Mouse (Mus musculus) kidney, embryonic 16.5 days (tissue): Measurements from ENCODE around the gene Gm20441. TPM values are rescaled to one million over a fixed set of nuclear protein-coding genes. Genes with fewer than 3 reads are reported as not detected.
A peak's percentile ranks its signal among the peaks of the same experiment; 100 is the strongest.

Source experiments
- ATAC-seq: fragments of 200-750 bp; cut with Nextera tagmentation; 2 replicates; pipeline ENCODE4 v1.8.0; 2017; ENCODE audit warnings: moderate TSS enrichment; ENCODE audit not compliant: low FRiP score, low TSS enrichment
- H3K27ac ChIP-seq: fragments of 300-500 bp; sonication (generic); 2 replicates; pipeline ENCODE4 v1.5.1; 2014; ENCODE audit warnings: low read length
- H3K27me3 ChIP-seq: fragments of 300-500 bp; sonication (generic); 2 replicates; pipeline ENCODE4 v1.6.1; 2014; ENCODE audit warnings: low read length, control low read depth, mixed read lengths; ENCODE audit not compliant: insufficient read depth
- H3K36me3 ChIP-seq: fragments of 300-500 bp; sonication (generic); 2 replicates; pipeline ENCODE4 v1.6.1; 2014; ENCODE audit warnings: low read length, control low read depth, mixed read lengths; ENCODE audit not compliant: insufficient read depth
- H3K4me1 ChIP-seq: fragments of 300-500 bp; sonication (generic); 2 replicates; pipeline ENCODE4 v1.6.1; 2014; ENCODE audit warnings: low read length, control low read depth, mixed read lengths; ENCODE audit not compliant: insufficient read depth
- H3K4me2 ChIP-seq: fragments of 300-500 bp; sonication (generic); replicated peaks from 2 replicates; pipeline ENCODE4 v1.6.1; 2014; ENCODE audit warnings: low read depth, low read length
- H3K4me3 ChIP-seq: fragments of 300-500 bp; sonication (generic); 2 replicates; pipeline ENCODE4 v1.5.1; 2014; ENCODE audit warnings: mild to moderate bottlenecking, low read length
- H3K9ac ChIP-seq: fragments of 300-500 bp; sonication (generic); replicated peaks from 2 replicates; pipeline ENCODE4 v1.6.1; 2014; ENCODE audit warnings: low read length
- H3K9me3 ChIP-seq: fragments of 300-500 bp; sonication (generic); 2 replicates; pipeline ENCODE4 v1.6.1; 2016; ENCODE audit warnings: low read length, control low read depth
- WGBS: fragments of 180-500 bp; shearing (Covaris S2); extraction: QIAGEN DNeasy Blood & Tissue Kit; methylation state at CpG from one replicate; pipeline ENCODE4 v1.1.7; 2014; 5-methylcytosine and 5-hydroxymethylcytosine counted together
- polyA plus RNA-seq: library from polyadenylated mRNA; unstranded; fragments of >200 nt; fragmentation: Nextera tagmentation; extraction: Ambion mirVana; gene quantifications from 2 replicates; pipeline ENCODE4 v1.2.1, GENCODE M21; 2015

Gm20441 gene
- polyA plus RNA-seq, 1 experiment from 2014 or later = 0.59 TPM

DNA sequence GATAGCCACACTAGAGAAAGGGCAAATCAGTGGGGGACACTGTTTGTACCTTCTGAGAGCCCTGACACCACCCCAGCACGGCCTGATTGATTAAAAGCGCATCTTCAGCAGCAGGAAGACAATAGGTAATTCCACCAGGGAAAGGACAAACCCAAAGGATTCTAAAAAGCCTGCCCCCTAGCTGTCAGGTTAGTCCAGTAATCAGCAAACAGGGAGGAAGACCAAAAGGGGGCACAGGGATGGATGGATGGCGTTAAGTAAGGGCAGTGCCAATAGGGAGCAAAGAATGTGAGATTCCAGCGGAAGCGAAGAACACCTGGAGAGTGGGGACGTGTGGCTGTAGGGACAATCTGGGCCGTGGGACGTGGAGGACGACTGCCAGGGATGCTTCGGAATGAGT is 37.9 kb upstream of the Gm20441 start:
- Histone ChIP-seq H3K27me3 (no peaks in the 10 kb centered on the region), H3K36me3 (no peaks in the 10 kb centered on the region), H3K4me2 (no peak overlapping the region), H3K4me3 (no peak overlapping the region), H3K4me1 (no peaks in the 10 kb centered on the region), H3K9me3 (no peaks in the 10 kb centered on the region), H3K27ac (no peak overlapping the region), H3K9ac (no peak overlapping the region)
- 62% methylated on average over 10 of the region's 10 CpGs for WGBS
- no peak for ATAC-seq

DNA sequence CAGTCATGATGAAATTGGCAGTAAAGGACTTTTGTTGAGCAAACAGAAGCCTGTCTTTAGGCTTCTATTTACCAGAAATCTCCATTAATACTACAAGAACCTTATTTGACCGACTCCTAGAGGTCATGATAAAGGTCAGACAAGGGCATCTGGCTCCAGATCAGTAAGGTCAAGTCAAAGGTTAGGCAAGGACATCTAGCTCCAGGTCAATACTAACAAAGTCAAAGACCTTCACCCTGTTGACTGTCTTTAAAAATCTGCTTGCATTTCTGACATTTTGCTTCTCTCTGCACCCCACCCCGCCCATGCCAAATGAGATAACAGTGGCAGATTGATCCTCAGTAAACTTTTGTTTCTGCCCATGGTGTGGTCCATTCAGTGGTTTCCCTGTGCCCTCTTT is 23.5 kb upstream of the Gm20441 start:
- ATAC-seq = no peak
- H3K4me3 ChIP-seq = no peak overlapping the region
- 77% methylated on average over 2 of the region's 2 CpGs for whole genome bisulfite sequencing
- no peaks in the 10 kb centered on the region for H3K4me1 ChIP-seq
- H3K27me3 ChIP-seq = no peaks in the 10 kb centered on the region; the same call in 1 of the 2 replicates
- H3K9me3 ChIP-seq = no peaks in the 10 kb centered on the region
- no peak overlapping the region for H3K27ac ChIP-seq
- no peaks in the 10 kb centered on the region for H3K36me3 ChIP-seq
- H3K9ac ChIP-seq = no peak overlapping the region
- H3K4me2 ChIP-seq = no peak overlapping the region

DNA sequence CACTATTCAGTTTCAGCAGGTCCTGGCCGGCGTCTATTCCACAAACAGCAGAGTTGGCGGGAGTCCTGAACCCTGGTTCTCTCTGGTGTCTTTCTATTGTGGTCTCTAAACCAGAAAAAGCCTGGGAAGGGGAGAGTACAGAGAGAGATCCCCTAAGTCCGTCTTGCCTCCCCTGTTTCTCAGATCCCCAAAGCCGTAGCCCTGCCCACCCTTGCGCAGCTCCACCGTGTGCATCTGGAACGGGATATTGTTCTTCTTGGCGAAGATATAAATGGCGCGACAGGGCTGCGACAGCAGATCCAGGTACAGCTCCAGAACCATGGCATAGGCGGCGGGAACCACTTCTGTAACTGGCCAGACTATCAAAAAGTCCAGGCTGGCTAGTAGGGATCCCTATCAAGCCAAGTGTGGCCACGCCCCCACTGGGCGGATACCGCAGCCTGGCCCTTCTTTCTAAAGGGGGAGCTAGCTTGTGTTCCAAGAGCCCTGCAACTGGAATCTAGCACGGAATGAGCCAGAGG is 17.5 kb upstream of the Gm20441 start, which contains the start of gene Gstt1:
Gene Gstt1 (minus strand): TSS at position 409 of the 521 bp plus-strand sequence.
- H3K4me1 ChIP-seq = peaks cover 25% of the 10 kb centered on the region
- peak within 1 kb of the TSS; percentile 91 for H3K4me2 ChIP-seq
- H3K27me3 ChIP-seq = no peaks in the 10 kb centered on the region; the same call in 1 of the 2 replicates
- no peaks in the 10 kb centered on the region for H3K9me3 ChIP-seq
- no peaks in the 10 kb centered on the region for H3K36me3 ChIP-seq
- peak within 1 kb of the TSS; percentile 69 for H3K9ac ChIP-seq
- 3% methylated on average over 18 of the region's 18 CpGs for WGBS
- ATAC-seq = peak; percentile 44; the same call in 1 of the 2 replicates
- peak within 1 kb of the TSS; percentile 61; the same call in 1 of the 2 replicates for H3K27ac ChIP-seq
- H3K4me3 ChIP-seq = peak within 1 kb of the TSS; percentile 53

DNA sequence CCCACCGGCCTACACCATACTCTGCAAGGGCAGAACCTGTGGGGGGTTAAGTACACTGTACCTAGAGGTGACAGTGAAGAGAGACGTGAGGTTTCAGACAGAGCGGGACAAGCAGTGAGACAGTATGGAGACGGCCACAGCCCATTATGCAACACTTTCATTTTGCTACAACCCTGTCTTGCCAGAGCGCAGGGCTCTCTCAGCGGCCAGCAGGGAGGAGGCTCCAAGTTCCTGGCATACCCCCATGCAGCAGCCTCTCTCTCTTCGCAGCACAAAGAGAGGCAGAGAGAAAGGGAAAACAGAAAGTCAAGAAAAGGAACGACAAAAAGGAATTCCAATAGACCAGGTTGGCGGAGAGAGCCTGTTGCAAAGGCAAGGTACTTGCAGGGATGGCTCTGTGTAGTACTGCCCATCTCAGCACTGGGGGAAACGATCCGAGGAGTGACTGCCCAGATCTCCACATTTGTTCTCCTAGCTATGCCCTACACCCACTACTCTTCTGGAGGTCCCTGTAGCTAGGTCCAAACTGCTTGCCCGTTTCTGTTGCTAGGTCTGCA is 16.9 kb upstream of the Gm20441 start:
- WGBS = 3% methylated on average over 12 of the region's 12 CpGs
- Histone ChIP-seq H3K27me3 (no peaks in the 10 kb centered on the region; the same call in 1 of the 2 replicates), H3K36me3 (no peaks in the 10 kb centered on the region), H3K4me1 (peaks cover 25% of the 10 kb centered on the region), H3K27ac (peak overlapping the region; percentile 61; the same call in 1 of the 2 replicates), H3K9ac (peak overlapping the region; percentile 69), H3K9me3 (no peaks in the 10 kb centered on the region), H3K4me2 (peak overlapping the region; percentile 91), H3K4me3 (peak overlapping the region; percentile 53)
- peak; percentile 59 for ATAC-seq

DNA sequence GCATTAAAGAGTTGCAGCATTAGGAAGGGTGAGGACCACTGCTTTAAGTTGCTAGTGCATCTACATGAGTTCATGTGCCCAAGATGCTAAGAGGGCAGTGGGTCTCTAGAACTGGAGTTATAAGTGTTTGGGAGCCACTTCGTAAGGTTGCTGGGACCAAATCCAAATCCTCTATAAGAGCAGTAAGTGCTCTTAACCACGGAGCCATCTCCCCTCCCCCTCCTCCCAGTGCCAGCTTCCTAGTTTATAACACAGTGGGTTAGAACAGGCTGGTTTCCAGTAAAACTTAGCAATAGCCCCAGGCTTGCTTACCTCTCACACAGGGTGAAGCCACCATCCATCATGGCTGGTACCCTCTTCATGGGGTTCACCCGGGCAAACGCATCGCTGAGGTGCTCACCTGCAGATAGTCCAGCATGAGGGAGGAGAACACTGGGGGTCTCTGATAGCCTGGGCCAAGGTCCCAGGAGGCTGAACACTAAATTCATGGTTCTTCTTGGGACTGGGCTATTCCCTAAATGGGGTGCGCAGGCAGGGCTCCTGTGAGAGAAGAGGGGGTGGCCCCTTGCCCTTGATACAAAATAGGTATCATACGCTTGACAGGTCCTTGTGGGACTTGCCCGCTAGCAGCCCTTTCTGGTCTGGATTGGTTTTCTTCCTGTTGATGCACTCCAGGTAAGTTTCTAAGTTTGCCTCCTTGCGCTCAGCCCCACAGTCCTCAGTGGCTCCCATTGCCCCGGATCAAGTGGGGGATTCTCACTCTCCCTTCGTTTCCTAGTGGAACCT is 16.2 kb upstream of the Gm20441 start:
- ATAC-seq = 0 out of 2 replicates have a peak, but pooled peaks have one; percentile 2
- Histone ChIP-seq H3K27me3 (no peaks in the 10 kb centered on the region; the same call in 1 of the 2 replicates), H3K4me1 (peaks cover 25% of the 10 kb centered on the region), H3K9ac (peak overlapping the region; percentile 69; the same call in 1 of the 2 replicates), H3K36me3 (no peaks in the 10 kb centered on the region), H3K9me3 (no peaks in the 10 kb centered on the region), H3K27ac (no peak overlapping the region), H3K4me2 (peak overlapping the region; percentile 91), H3K4me3 (peak overlapping the region; percentile 53)
- 50% methylated on average over 11 of the region's 11 CpGs for WGBS

DNA sequence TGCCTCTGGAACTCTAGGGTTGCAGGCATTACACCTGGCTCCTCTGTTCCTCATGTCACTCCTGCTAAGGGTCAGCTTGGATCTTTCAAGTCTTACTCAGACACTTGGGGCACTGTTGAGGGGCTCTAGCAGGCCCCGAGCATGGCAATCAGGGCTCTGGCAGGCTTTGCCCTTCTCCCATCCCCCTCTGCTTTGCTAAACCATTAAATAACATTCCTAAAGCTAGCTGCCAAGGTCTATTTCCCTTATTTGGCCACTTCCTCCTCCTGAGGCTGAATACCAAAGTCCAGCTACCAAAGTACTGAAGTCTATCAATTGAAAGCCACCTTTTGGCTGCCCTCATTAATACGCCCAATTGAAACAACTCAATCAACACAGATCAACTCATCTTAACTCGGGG is 14.1 kb upstream of the Gm20441 start:
- Histone ChIP-seq H3K4me3 (no peak overlapping the region), H3K27ac (peak overlapping the region; percentile 68), H3K9ac (no peak overlapping the region; the same call in 1 of the 2 replicates), H3K27me3 (no peaks in the 10 kb centered on the region), H3K4me1 (peaks cover 25% of the 10 kb centered on the region), H3K36me3 (no peaks in the 10 kb centered on the region), H3K4me2 (no peak overlapping the region), H3K9me3 (no peaks in the 10 kb centered on the region)
- ATAC-seq = peak; percentile 58; the same call in 1 of the 2 replicates
- WGBS = 26% methylated on average over 3 of the region's 3 CpGs

DNA sequence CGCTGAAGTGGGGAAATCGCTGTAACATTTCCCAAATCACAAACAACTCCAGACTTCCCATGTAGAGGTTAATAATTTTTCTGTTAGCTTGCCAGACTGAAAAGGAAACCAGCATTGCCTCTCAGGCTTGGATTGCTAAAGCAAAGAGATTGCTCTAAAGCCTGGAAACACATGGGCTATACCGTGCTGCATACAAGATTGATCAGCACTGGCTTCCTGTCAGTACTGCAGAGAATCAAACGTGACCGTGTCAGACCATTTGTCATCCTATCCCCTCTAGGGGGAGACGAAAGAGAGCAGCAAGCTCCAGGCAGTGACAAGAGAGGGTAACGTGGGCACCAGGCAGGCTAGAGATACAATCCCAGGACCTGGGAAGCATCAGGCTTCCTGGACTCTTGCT is 10.0 kb upstream of the Gm20441 start:
- H3K4me2 ChIP-seq = no peak overlapping the region
- no peak overlapping the region for H3K9ac ChIP-seq
- no peak overlapping the region for H3K27ac ChIP-seq
- no peaks in the 10 kb centered on the region for H3K27me3 ChIP-seq
- no peaks in the 10 kb centered on the region for H3K36me3 ChIP-seq
- H3K4me1 ChIP-seq = peaks cover 12% of the 10 kb centered on the region
- H3K9me3 ChIP-seq = no peaks in the 10 kb centered on the region
- H3K4me3 ChIP-seq = no peak overlapping the region
- no peak for ATAC-seq
- 18% methylated on average over 7 of the region's 7 CpGs for WGBS

DNA sequence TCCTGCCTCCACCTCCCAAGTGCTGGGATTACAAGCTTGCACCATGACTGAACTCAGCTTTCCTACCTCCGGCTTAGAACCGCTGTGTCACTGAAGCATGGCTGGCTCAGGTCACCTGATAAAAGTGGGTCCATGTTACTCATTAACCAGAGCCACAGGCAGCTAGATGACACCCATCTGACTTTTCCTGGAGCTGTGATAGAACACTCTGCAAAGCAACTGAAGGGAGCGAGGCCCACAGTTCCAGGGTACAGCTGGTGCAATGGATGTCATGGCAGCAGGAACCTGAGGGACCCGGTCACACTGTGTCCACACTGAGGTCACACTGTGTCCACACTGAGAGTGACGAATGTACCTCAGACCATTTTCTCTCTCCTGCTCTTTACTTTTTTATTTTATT is 9.1 kb upstream of the Gm20441 start:
- Histone ChIP-seq H3K4me1 (peaks cover 5% of the 10 kb centered on the region), H3K4me2 (no peak overlapping the region), H3K27me3 (no peaks in the 10 kb centered on the region), H3K9ac (no peak overlapping the region), H3K27ac (no peak overlapping the region), H3K4me3 (no peak overlapping the region), H3K36me3 (no peaks in the 10 kb centered on the region), H3K9me3 (no peaks in the 10 kb centered on the region)
- ATAC-seq = peak; percentile 15; the same call in 1 of the 2 replicates
- WGBS = 69% methylated on average over 5 of the region's 5 CpGs

DNA sequence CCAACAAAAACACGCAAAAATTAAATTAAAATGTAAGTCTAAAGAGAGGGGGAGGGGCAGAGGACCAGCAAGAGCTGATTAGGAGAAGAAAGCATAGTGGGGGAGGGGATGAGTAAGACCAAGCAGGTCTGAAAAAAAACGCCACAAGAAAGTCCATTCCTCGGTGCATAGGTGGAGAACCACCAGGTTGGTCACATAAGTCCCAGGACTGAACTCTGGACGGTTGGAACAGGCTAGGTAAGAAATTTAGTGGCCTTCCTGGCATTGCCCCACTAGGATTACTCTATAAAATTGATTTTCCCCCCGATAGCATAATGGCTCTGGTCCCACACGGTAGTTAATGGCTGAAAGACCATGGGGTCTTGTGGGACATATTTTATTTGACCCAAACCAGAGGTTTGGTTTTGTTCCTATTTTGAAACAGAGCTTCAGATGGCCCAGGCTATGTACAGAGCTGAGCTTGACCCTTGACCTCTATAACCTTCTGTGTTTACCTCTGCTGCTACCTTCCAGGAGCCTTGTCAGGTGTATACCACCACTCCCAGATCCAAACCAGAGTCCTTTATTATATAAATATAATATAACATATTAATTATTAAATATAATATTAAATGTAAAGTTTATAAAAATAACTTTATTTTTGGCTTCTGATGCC is 8.5 kb upstream of the Gm20441 start:
- WGBS = 86% methylated on average over 6 of the region's 6 CpGs
- ATAC-seq = no peak
- H3K27me3 ChIP-seq = no peaks in the 10 kb centered on the region
- H3K9ac ChIP-seq = no peak overlapping the region
- H3K36me3 ChIP-seq = no peaks in the 10 kb centered on the region
- H3K27ac ChIP-seq = no peak overlapping the region
- H3K4me1 ChIP-seq = no peaks in the 10 kb centered on the region
- no peak overlapping the region for H3K4me2 ChIP-seq
- H3K9me3 ChIP-seq = no peaks in the 10 kb centered on the region
- no peak overlapping the region for H3K4me3 ChIP-seq
